Mouse (Mus musculus) bone marrow macrophage, adult 2 months (primary cell): Measurements from ENCODE around the gene Smim24. TPM values are rescaled to one million over a fixed set of nuclear protein-coding genes. Genes with fewer than 3 reads are reported as not detected.

Experiments
- H3K27ac ChIP-seq: 2 replicates; pipeline ENCODE4 v1.5.1; 2012; ENCODE audit warnings: low read depth, low read length; ENCODE audit not compliant: insufficient read depth
- H3K4me1 ChIP-seq: 2 replicates; pipeline ENCODE4 v1.6.1; 2012; ENCODE audit warnings: low read length; ENCODE audit not compliant: control insufficient read depth, insufficient read depth
- H3K4me3 ChIP-seq: 2 replicates; pipeline ENCODE4 v1.5.1; 2012; ENCODE audit warnings: mild to moderate bottlenecking, low read length, moderate library complexity; ENCODE audit not compliant: insufficient read depth
- CTCF ChIP-seq: IDR thresholded peaks from 2 replicates; pipeline ENCODE4 v1.5.1; 2012; ENCODE audit warnings: low read depth, mild to moderate bottlenecking, low read length, moderate library complexity
- POLR2A ChIP-seq: IDR thresholded peaks from 2 replicates; pipeline ENCODE4 v1.6.1; 2012; ENCODE audit warnings: mild to moderate bottlenecking, low read depth, low read length, borderline replicate concordance
- polyA plus RNA-seq: library from polyadenylated mRNA; stranded (reverse); fragments of >200 nt; gene quantifications from 2 replicates; pipeline ENCODE4 v1.2.4, GENCODE M21; 2012; ENCODE audit not compliant: missing spikeins, insufficient read depth, insufficient read length

Gene Smim24
- polyA plus RNA-seq, 1 experiment = 45.5 TPM

DNA sequence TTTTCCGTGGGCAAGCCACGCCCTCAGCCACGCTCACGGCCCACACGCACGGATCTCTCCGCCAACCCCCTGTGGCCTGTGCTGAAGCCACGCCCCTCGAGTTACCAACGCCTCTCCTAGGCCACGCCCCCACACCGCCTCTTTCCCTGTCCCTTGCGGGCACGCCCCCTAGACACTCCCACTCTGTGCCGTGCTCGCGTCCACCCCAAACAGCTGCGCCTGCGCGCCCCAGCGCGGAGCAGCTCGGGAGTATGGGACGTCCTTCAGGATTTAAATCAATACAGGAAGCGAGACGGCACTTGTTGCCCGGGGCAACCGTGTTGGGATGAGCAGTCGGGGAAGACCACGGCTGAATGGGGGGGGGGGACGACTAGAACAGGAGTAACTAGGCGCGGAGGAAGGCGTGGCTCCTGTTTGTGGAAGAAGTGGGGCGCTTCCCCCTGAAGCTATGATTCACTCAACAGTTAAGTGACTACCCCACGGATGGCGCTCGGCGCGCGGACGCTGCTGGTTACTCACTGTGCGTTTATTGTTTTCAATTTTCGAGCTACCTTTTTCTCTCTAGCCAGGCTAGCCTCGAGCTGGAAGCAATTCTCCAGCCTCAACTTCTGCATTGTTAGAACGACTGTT lies 14.2 kb upstream of the Smim24 start:
- Histone ChIP-seq H3K4me1 (peaks cover 24% of the 10 kb centered on the region), H3K4me3 (peak overlapping the region; percentile 72), H3K27ac (peak overlapping the region; percentile 54)
- TF ChIP-seq POLR2A (no peak), CTCF (no peak)

DNA sequence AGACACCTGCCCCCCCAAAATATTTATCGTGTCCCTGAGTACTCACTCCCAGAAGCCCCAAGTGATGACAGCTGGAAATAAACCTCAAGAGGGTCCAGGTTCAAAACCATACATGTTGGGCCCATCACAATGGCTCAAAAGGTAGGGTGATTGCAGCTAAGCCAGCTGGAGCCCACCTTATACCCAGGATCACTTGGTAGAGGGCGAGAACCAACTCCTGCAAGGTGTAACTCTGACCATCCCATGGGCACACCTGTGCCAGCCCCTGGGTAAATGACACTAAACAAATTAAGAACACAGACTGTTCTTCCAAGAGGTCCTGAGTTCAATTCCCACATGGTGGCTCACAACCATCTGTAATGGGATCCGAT lies 13.7 kb upstream of the Smim24 start:
- H3K4me1 ChIP-seq = peaks cover 24% of the 10 kb centered on the region
- peak overlapping the region; percentile 54 for H3K27ac ChIP-seq
- TF ChIP-seq POLR2A (no peak), CTCF (no peak)
- peak overlapping the region; percentile 72 for H3K4me3 ChIP-seq

DNA sequence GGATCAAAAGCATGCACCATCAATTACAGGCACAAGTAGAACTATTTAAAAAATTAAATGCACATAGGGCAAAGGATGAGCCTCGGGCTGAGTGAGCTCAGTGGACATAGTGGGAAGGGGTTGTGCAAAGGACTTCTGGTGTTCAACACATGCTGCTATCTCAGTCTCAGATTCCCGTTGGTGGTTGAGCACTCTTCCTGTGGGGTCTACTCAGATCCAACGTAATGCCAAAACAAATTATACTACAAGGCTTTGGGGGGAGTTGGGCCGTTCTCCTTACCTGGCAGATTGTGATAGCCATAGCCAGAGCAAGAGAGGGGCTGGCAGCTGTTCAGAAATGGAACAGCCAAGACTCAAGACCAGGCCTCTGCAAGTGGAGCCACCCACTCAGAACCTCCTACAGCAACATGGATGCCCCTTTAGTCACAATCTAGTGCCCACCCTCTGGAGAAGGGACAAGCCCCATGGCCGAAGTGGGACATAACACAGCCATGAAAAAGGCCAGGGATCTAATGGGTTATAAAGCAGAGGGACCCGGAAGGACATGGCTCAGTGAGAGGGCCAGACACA lies 13.0 kb upstream of the Smim24 start:
- Histone ChIP-seq H3K27ac (no peak overlapping the region), H3K4me3 (no peak overlapping the region), H3K4me1 (peaks cover 24% of the 10 kb centered on the region)
- TF ChIP-seq CTCF (no peak), POLR2A (no peak)

DNA sequence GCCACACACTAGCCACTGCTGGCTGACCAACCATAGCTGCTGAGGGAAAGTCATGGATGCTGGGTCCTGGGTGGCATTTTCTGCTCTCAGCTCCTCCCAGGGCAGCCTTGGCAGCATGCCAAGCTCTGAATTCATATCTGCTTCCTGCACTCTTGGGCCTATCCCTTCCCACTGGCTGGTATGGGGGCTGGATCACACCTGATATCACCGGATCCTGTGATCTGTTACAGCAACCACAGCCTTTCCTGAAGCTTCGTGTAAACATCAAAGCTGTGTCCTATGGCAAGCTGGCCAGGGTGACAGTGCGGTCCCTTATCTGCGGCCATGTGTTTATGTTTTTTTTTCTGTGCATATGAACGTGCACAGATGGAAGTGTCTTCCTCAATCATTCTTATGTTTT lies 10.8 kb upstream of the Smim24 start:
- peaks cover 25% of the 10 kb centered on the region for H3K4me1 ChIP-seq
- H3K4me3 ChIP-seq = no peak overlapping the region
- 0 out of 2 replicates have a peak overlapping the region, but pooled peaks have one; percentile 9 for H3K27ac ChIP-seq
- TF ChIP-seq CTCF (no peak), POLR2A (no peak)

DNA sequence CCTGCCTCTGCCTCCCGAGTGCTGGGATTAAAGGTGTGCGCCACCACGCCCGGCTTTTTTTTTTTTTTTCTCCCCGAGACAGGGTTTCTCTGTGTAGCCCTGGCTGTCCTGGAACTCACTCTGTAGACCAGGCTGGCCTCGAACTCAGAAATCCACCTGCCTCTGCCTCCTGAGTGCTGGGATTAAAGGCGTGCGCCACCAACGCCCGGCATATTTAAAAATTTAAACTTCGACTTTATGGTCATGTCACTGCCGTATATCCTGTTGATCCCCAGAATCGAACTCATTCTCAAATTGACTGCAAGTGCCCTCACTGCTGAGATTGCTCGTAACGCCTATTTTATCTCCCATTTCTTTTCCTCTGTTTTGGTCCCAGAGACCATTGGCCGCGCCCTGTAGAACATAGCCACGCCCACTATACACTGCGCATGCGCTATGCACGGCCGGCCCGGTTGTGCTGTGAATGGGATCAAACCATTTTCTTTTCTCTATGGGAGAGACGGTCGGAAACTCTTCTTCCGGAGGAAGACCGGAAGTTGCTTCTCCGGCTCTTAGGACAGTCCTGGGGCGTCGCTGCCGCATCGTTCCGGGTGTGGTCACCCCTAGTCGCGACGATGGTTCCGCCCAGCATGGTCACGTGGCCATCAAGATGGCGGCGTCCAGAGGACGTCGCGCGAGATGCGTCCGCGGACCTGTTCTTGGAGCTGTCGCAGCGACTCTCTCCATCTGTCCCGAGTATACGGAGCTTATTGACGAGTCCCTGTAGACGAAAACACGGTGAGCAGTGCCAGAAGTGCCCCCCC lies 8.8 kb upstream of the Smim24 start, which contains the start of the genes Dohh and Gm48551:
Gene Dohh (plus strand): TSS at position 627 of the 803 bp plus-strand sequence.
Gene Gm48551 (plus strand): TSS at position 665 of the 803 bp plus-strand sequence.
- peaks cover 27% of the 10 kb centered on the region for H3K4me1 ChIP-seq
- peak within 1 kb of the TSS; percentile 92 for H3K4me3 ChIP-seq
- no peak for TF ChIP-seq CTCF
- TF ChIP-seq POLR2A = peak; percentile 77; the same call in 1 of the 2 replicates
- peak within 1 kb of the TSS; percentile 82 for H3K27ac ChIP-seq

DNA sequence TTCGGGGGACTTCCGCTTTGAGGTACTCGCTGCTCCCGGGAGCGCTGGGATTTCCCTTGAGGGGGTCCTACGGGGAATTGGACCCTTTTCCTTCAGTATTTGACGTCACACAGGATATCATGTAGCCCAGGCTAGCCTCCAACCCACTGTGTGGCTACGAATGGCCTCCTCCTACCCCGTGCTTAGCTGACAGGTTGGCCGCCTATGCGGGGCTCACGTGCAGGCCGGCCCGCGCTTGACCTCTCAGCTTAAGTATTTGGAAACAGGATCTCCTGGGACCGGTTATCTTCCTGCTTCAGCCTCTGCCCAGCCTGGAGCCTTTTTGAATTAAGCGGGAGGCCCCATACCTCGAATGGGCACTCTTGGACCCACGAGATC lies 8.3 kb upstream of the Smim24 start:
- H3K4me1 ChIP-seq = peaks cover 31% of the 10 kb centered on the region
- TF ChIP-seq POLR2A = no peak
- TF ChIP-seq CTCF = no peak
- H3K4me3 ChIP-seq = peak overlapping the region; percentile 92
- H3K27ac ChIP-seq = peak overlapping the region; percentile 82

DNA sequence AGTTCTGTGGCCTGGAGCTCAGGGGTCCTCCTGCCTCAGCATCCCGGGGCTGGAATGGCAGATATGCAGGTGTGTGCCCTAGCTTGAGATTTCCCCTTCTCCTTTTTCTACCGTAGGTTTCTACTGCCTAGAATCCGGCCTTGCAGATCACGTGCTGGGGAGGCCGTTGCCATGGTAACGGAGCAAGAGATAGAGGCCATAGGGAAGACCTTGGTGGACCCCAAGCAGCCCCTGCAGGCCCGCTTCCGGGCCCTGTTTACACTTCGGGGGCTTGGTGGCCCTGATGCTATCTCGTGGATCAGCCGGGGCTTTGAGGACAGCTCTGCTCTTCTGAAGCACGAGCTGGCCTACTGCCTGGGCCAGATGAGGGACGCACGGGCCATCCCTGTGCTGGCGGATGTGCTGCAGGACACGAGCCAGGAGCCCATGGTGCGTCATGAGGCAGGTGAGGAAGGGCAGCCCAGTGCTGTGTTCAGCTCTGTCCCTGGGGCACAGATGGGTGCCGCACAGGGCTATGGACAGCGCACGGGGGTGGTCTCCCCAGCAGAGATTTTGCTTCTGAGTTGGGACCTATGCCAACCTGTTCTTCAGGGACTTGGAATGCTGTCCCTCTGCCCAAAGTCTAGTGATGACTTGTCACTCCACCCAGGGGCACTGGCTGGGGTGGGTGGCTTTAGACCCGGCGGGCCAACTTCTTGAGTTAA lies 7.1 kb upstream of the Smim24 start:
- H3K4me3 ChIP-seq = peak overlapping the region; percentile 92
- H3K4me1 ChIP-seq = peaks cover 39% of the 10 kb centered on the region
- TF ChIP-seq POLR2A (no peak), CTCF (no peak)
- H3K27ac ChIP-seq = no peak overlapping the region

DNA sequence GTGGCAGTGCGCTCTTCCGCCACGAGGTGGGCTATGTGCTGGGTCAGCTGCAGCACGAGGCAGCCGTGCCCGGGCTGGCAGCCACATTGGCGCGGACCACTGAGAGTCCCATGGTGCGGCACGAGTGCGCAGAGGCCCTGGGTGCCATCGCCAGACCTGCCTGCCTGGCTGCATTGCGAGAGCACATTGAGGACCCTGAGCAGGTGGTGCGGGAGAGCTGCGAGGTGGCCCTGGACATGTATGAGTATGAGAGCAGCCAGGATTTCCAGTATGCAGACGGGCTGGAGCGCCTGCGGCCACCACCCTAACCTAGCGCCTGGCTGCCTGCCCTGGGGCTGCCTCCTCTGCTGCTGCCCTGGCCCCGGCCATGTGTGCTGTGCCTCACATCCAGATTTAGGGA lies 5.1 kb upstream of the Smim24 start:
- H3K4me3 ChIP-seq = no peak overlapping the region
- TF ChIP-seq CTCF = no peak
- TF ChIP-seq POLR2A = no peak
- peaks cover 29% of the 10 kb centered on the region for H3K4me1 ChIP-seq
- no peak overlapping the region for H3K27ac ChIP-seq

DNA sequence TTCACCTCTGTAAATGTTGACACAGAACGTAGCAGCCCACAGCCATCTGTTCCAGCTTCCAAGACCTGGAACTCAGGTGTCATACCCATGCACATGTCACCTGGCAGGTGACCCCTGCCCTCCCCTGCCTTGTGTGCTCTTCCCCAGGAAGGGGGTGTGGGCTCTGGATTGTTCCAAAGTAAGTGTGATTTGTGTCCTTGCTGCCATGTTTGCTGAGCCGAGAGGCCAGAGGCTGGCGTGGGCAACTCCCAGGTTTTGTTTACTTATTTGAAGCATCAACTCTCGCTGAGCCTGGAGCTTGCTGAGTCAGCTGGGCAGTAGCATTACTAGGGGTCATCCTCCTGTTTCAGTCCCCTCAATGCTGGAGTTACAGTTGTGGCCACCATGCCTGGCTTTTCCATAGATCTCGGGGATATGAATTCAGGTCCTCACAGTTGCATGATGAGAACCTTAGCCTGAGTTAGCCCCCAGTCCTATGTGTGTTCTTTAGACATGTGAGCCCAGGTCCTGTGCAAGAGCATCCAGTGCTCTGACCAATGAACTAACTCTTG lies 4.3 kb upstream of the Smim24 start, which contains the start of gene Gm48552:
Gene Gm48552 (plus strand): TSS at position 501 of the 551 bp plus-strand sequence.
- TF ChIP-seq CTCF (no peak), POLR2A (no peak)
- H3K4me3 ChIP-seq = no peak within 1 kb of the TSS
- peak within 1 kb of the TSS; percentile 58 for H3K27ac ChIP-seq
- peaks cover 29% of the 10 kb centered on the region for H3K4me1 ChIP-seq
